Mouse (Mus musculus) MEL (cell line): ENCODE data around the gene Cdk16. TPM values are rescaled to one million over a fixed set of nuclear protein-coding genes. Genes with fewer than 3 reads are reported as not detected.
A peak's percentile ranks its signal among the peaks of the same experiment; 100 is the strongest.

ENCODE experiments used
- DNase-seq: peaks from one replicate; pipeline ENCODE4 v3.0.0; 2011; ENCODE audit warnings: low read depth, low spot score
- H3K27ac ChIP-seq: 2 replicates; pipeline ENCODE4 v1.5.1; 2012; ENCODE audit warnings: low read depth, mild to moderate bottlenecking, control low read depth, low read length, moderate library complexity; ENCODE audit not compliant: control insufficient read depth
- H3K27me3 ChIP-seq, 2 experiments: fragments of 150-350 bp in 1 of 2; sonication (generic) in 1 of 2; 2 replicates each; pipeline ENCODE4 v1.6.1; 2012; ENCODE audit warnings: low read length in 2 of 2, mild to moderate bottlenecking in 2 of 2, improper control_type of control experiment in 1 of 2, moderate library complexity in 1 of 2; ENCODE audit not compliant: insufficient read depth in 2 of 2, control insufficient read depth in 1 of 2
- H3K36me3 ChIP-seq, 2 experiments: 2 replicates each; pipeline ENCODE4 v1.6.1; 2012 to 2014; ENCODE audit warnings: low read length in 2 of 2, improper control_type of control experiment in 1 of 2, inconsistent platforms in 1 of 2, mild to moderate bottlenecking in 1 of 2; ENCODE audit not compliant: insufficient read depth in 2 of 2, control insufficient read depth in 1 of 2
- H3K4me1 ChIP-seq, 2 experiments: fragments of 150-350 bp in 1 of 2; sonication (generic) in 1 of 2; 2 replicates each; pipeline ENCODE4 v1.6.1; 2012; ENCODE audit warnings: low read length in 2 of 2, improper control_type of control experiment in 1 of 2, mild to moderate bottlenecking in 1 of 2; ENCODE audit not compliant: insufficient read depth in 2 of 2, control insufficient read depth in 1 of 2
- H3K4me3 ChIP-seq, 2 experiments: fragments of 150-350 bp in 1 of 2; sonication (generic) in 1 of 2; 2 replicates each; pipeline ENCODE4 v1.5.1; 2012; ENCODE audit warnings: low read depth in 2 of 2, low read length in 2 of 2, mild to moderate bottlenecking in 2 of 2, moderate library complexity in 2 of 2, control low read depth in 1 of 2, improper control_type of control experiment in 1 of 2; ENCODE audit not compliant: control insufficient read depth in 1 of 2, insufficient read depth in 1 of 2
- H3K79me2 ChIP-seq: 2 replicates; pipeline ENCODE4 v1.6.1; 2012; ENCODE audit warnings: mild to moderate bottlenecking, low read length, moderate library complexity; ENCODE audit not compliant: control insufficient read depth, poor library complexity, insufficient read depth
- H3K9ac ChIP-seq: 2 replicates; pipeline ENCODE4 v1.6.1; 2012; ENCODE audit warnings: low read depth, mild to moderate bottlenecking, control low read depth, low read length, moderate library complexity; ENCODE audit not compliant: control insufficient read depth, poor library complexity, severe bottlenecking
- H3K9me3 ChIP-seq: fragments of 150-350 bp; sonication (generic); replicated peaks from 2 replicates; pipeline ENCODE4 v1.6.1; 2012; ENCODE audit warnings: mild to moderate bottlenecking, low read length, improper control_type of control experiment, moderate library complexity; ENCODE audit not compliant: insufficient read depth
- BHLHE40 ChIP-seq: IDR thresholded peaks from 2 replicates; pipeline ENCODE4 v1.6.1; 2012; ENCODE audit warnings: low read depth, mild to moderate bottlenecking, inconsistent platforms, low read length, improper control_type of control experiment, borderline replicate concordance
- CHD1 ChIP-seq: IDR thresholded peaks from 2 replicates; pipeline ENCODE4 v1.6.1; 2012; ENCODE audit warnings: low read depth, mild to moderate bottlenecking, inconsistent platforms, low read length, improper control_type of control experiment
- CHD2 ChIP-seq: IDR thresholded peaks from 2 replicates; pipeline ENCODE4 v1.6.1; 2011; ENCODE audit warnings: low read length, improper control_type of control experiment
- CTCF ChIP-seq, 3 experiments: IDR thresholded peaks in 2 of 3; conservative IDR thresholded peaks in 1 of 3; 2 replicates each; pipeline ENCODE4 v1.5.1; 2011 to 2012; ENCODE audit warnings: low read length in 3 of 3, low read depth in 2 of 3, mild to moderate bottlenecking in 2 of 3, improper control_type of control experiment in 1 of 3, inconsistent platforms in 1 of 3, mixed read lengths in 1 of 3, moderate library complexity in 1 of 3; ENCODE audit not compliant: control insufficient read depth in 1 of 3, insufficient read depth in 1 of 3, poor library complexity in 1 of 3, severe bottlenecking in 1 of 3
- E2F4 ChIP-seq: IDR thresholded peaks from 2 replicates; pipeline ENCODE4 v1.6.1; 2011; ENCODE audit warnings: low read depth, low read length, improper control_type of control experiment, borderline replicate concordance
- ELF1 ChIP-seq: IDR thresholded peaks from 2 replicates; pipeline ENCODE4 v1.6.1; 2014; ENCODE audit warnings: low read depth, mild to moderate bottlenecking, inconsistent platforms, low read length, improper control_type of control experiment, moderate library complexity
- ETS1 ChIP-seq: IDR thresholded peaks from 2 replicates; pipeline ENCODE4 v1.6.1; 2012; ENCODE audit warnings: low read depth, mild to moderate bottlenecking, inconsistent platforms, low read length, improper control_type of control experiment, moderate library complexity
- GABPA ChIP-seq: IDR thresholded peaks from 2 replicates; pipeline ENCODE4 v1.6.1; 2012; ENCODE audit warnings: low read depth, mild to moderate bottlenecking, inconsistent platforms, low read length, improper control_type of control experiment, moderate library complexity
- GATA1 ChIP-seq: IDR thresholded peaks from 2 replicates; pipeline ENCODE4 v1.6.1; 2011; ENCODE audit warnings: low read depth, low read length, improper control_type of control experiment
- HCFC1 ChIP-seq: IDR thresholded peaks from 2 replicates; pipeline ENCODE4 v1.6.1; 2012; ENCODE audit warnings: low read depth, mild to moderate bottlenecking, inconsistent platforms, low read length, improper control_type of control experiment, moderate library complexity
- JUND ChIP-seq: IDR thresholded peaks from 2 replicates; pipeline ENCODE4 v1.6.1; 2011; ENCODE audit warnings: low read depth, mild to moderate bottlenecking, improper control_type of control experiment, low read length
- KAT2A ChIP-seq: conservative IDR thresholded peaks from 2 replicates; pipeline ENCODE4 v1.6.1; 2012; ENCODE audit warnings: low read depth, low read length, improper control_type of control experiment, inconsistent platforms
- MAX ChIP-seq: IDR thresholded peaks from 2 replicates; pipeline ENCODE4 v1.6.1; 2011; ENCODE audit warnings: low read length, improper control_type of control experiment
- MAZ ChIP-seq: IDR thresholded peaks from 2 replicates; pipeline ENCODE4 v1.6.1; 2012; ENCODE audit warnings: low read depth, mild to moderate bottlenecking, inconsistent platforms, low read length, improper control_type of control experiment
- MXI1 ChIP-seq: IDR thresholded peaks from 2 replicates; pipeline ENCODE4 v1.6.1; 2011; ENCODE audit warnings: mild to moderate bottlenecking, low read depth, low read length, improper control_type of control experiment
- MYB ChIP-seq: IDR thresholded peaks from 2 replicates; pipeline ENCODE4 v1.6.1; 2011; ENCODE audit warnings: mild to moderate bottlenecking, low read depth, low read length, improper control_type of control experiment
- MYC ChIP-seq: IDR thresholded peaks from 2 replicates; pipeline ENCODE4 v1.6.1; 2011; ENCODE audit warnings: low read depth, mild to moderate bottlenecking, low read length, improper control_type of control experiment, moderate library complexity
- NELFE ChIP-seq: IDR thresholded peaks from 2 replicates; pipeline ENCODE4 v1.6.1; 2011; ENCODE audit warnings: low read depth, low read length, improper control_type of control experiment
- NRF1 ChIP-seq: IDR thresholded peaks from 2 replicates; pipeline ENCODE4 v1.6.1; 2014; ENCODE audit warnings: low read depth, mild to moderate bottlenecking, inconsistent platforms, low read length, improper control_type of control experiment, moderate library complexity; ENCODE audit not compliant: poor library complexity, insufficient read depth, severe bottlenecking
- POLR2A ChIP-seq, 2 experiments: IDR thresholded peaks; 2 replicates each; pipeline ENCODE4 v1.6.1; 2011 to 2012; ENCODE audit warnings: low read length in 2 of 2, mild to moderate bottlenecking in 2 of 2, control low read depth in 1 of 2, improper control_type of control experiment in 1 of 2, low read depth in 1 of 2, moderate library complexity in 1 of 2; ENCODE audit not compliant: control insufficient read depth in 1 of 2, insufficient read depth in 1 of 2, poor library complexity in 1 of 2
- POLR2AphosphoS2 ChIP-seq: IDR thresholded peaks from 2 replicates; pipeline ENCODE4 v1.6.1; 2011; ENCODE audit warnings: low read length, improper control_type of control experiment
- POLR2AphosphoS5 ChIP-seq: IDR thresholded peaks from 2 replicates; pipeline ENCODE4 v1.6.1; 2012; ENCODE audit warnings: low read depth, borderline replicate concordance, mild to moderate bottlenecking, inconsistent platforms, low read length, moderate library complexity, mixed read lengths
- RCOR1 ChIP-seq: IDR thresholded peaks from 2 replicates; pipeline ENCODE4 v1.6.1; 2012; ENCODE audit warnings: low read depth, mild to moderate bottlenecking, inconsistent platforms, low read length, improper control_type of control experiment
- SIN3A ChIP-seq: IDR thresholded peaks from 2 replicates; pipeline ENCODE4 v1.6.1; 2012; ENCODE audit warnings: low read length, improper control_type of control experiment, inconsistent platforms
- SMC3 ChIP-seq: IDR thresholded peaks from 2 replicates; pipeline ENCODE4 v1.6.1; 2011; ENCODE audit warnings: low read depth, low read length, improper control_type of control experiment
- TBP ChIP-seq: IDR thresholded peaks from 2 replicates; pipeline ENCODE4 v1.8.0; 2011; ENCODE audit warnings: low read depth, low read length, improper control_type of control experiment
- TCF12 ChIP-seq: IDR thresholded peaks from 2 replicates; pipeline ENCODE4 v1.6.1; 2014; ENCODE audit warnings: low read depth, mild to moderate bottlenecking, inconsistent platforms, low read length, improper control_type of control experiment, moderate library complexity
- USF2 ChIP-seq, 2 experiments: IDR thresholded peaks; 2 replicates each; pipeline ENCODE4 v1.6.1; 2011 to 2012; ENCODE audit warnings: improper control_type of control experiment in 2 of 2, low read length in 2 of 2, borderline replicate concordance in 1 of 2, inconsistent platforms in 1 of 2, low read depth in 1 of 2, mild to moderate bottlenecking in 1 of 2; ENCODE audit not compliant: insufficient read depth in 1 of 2
- ZC3H11A ChIP-seq: IDR thresholded peaks from 2 replicates; pipeline ENCODE4 v1.6.1; 2012; ENCODE audit warnings: low read depth, mild to moderate bottlenecking, inconsistent platforms, low read length, improper control_type of control experiment
- ZKSCAN1 ChIP-seq: IDR thresholded peaks from 2 replicates; pipeline ENCODE4 v1.6.1; 2012; ENCODE audit warnings: low read depth, mild to moderate bottlenecking, inconsistent platforms, low read length, improper control_type of control experiment, moderate library complexity
- ZMIZ1 ChIP-seq: IDR thresholded peaks from 2 replicates; pipeline ENCODE4 v1.6.1; 2012; ENCODE audit warnings: low read depth, mild to moderate bottlenecking, inconsistent platforms, low read length, improper control_type of control experiment, moderate library complexity
- polyA plus RNA-seq, 2 experiments: library from polyadenylated mRNA; stranded (reverse) in 1 of 2; unstranded in 1 of 2; fragments of >175 nt in 1 of 2; fragments of >200 nt in 1 of 2; gene quantifications; 2 replicates each; pipeline versions ENCODE4 v1.2.1 to v1.2.4; 2012; ENCODE audit warnings: low replicate concordance in 2 of 2, low read depth in 1 of 2; ENCODE audit not compliant: insufficient read length in 2 of 2, insufficient read depth in 1 of 2, missing spikeins in 1 of 2
- total RNA-seq: library from RNA; depleted of rRNA; stranded (reverse); fragments of 300-350 nt; gene quantifications from 2 replicates; pipeline ENCODE4 v1.2.3, GENCODE M21; 2012

Cdk16 gene
- total and polyA plus RNA-seq, 3 experiments, result 36.6 to 136 TPM; not detected in 1

GRCm38 (mm10) chrX:20688068-20688547 lies 354 bp downstream of the Cdk16 start:
- Histone ChIP-seq H3K9me3 (no peaks in the 10 kb centered on the region), H3K4me3 (peak overlapping the region; percentile 62 to 90), H3K4me1 (peaks cover 8 to 16% of the 10 kb centered on the region in 2 experiments), H3K27ac (peak overlapping the region; percentile 94), H3K9ac (peak overlapping the region; percentile 97), H3K79me2 (peaks cover 27% of the 10 kb centered on the region), H3K36me3 (peaks cover 0 to 22% of the 10 kb centered on the region in 2 experiments; a peak in 3 of 4 replicates), H3K27me3 (no peaks in the 10 kb centered on the region)
- peak; percentile 93 for DNase-seq
- TF ChIP-seq SMC3, result no peak
- peak; percentile 1; the same call in 1 of the 2 replicates for TF ChIP-seq SIN3A
- no peak; the same call in 1 of the 2 replicates for TF ChIP-seq ZMIZ1
- no peak for TF ChIP-seq USF2 (IDR thresholded peaks at IDR 0.05; ENCODE audit: borderline replicate concordance in 1 of 2, insufficient read depth in 1 of 2, low read depth in 1 of 2, low read length in 2 of 2)
- TF ChIP-seq MAZ, result no peak; the same call in 1 of the 2 replicates
- TF ChIP-seq BHLHE40, result no peak
- TF ChIP-seq MYC, result 0 out of 2 replicates have a peak, but pooled peaks have one; percentile 4
- no peak for TF ChIP-seq POLR2AphosphoS5
- TF ChIP-seq MXI1, result peak; percentile 14
- TF ChIP-seq RCOR1, result no peak
- peak; percentile 81; the same call in 1 of the 2 replicates for TF ChIP-seq POLR2AphosphoS2
- TF ChIP-seq MAX, result no peak
- TF ChIP-seq POLR2A (IDR thresholded peaks at IDR 0.05; ENCODE audit: control insufficient read depth in 1 of 2, insufficient read depth in 1 of 2, low read depth in 1 of 2, low read length in 2 of 2, poor library complexity in 1 of 2), result peak; percentile 83 to 97; a peak in 3 of 4 replicates
- TF ChIP-seq MYB, result no peak
- TF ChIP-seq ETS1, result no peak
- TF ChIP-seq GATA1, result no peak
- peak; percentile 54; the same call in 1 of the 2 replicates for TF ChIP-seq E2F4
- TF ChIP-seq HCFC1, result peak; percentile 74
- peak; percentile 92 for TF ChIP-seq NELFE
- peak; percentile 88 for TF ChIP-seq ELF1
- TF ChIP-seq JUND, result no peak
- TF ChIP-seq GABPA, result no peak
- peak; percentile 97 for TF ChIP-seq NRF1
- no peak for TF ChIP-seq TBP
- no peak for TF ChIP-seq ZC3H11A
- TF ChIP-seq ZKSCAN1, result no peak
- peak; percentile 54 for TF ChIP-seq TCF12
- TF ChIP-seq CTCF (IDR thresholded peaks at IDR 0.05 in 2 of 3, conservative IDR thresholded peaks at IDR 0.05 in 1 of 3; ENCODE audit: control insufficient read depth in 1 of 3, insufficient read depth in 1 of 3, low read depth in 2 of 3, low read length in 3 of 3, poor library complexity in 1 of 3, severe bottlenecking in 1 of 3), result no peak
- peak; percentile 98 for TF ChIP-seq CHD1
- TF ChIP-seq CHD2, result no peak
- no peak; the same call in 1 of the 2 replicates for TF ChIP-seq KAT2A
